Mouse (Mus musculus): Measurements from ENCODE around the gene Olfr652.

GRCm38 (mm10) chr7:104613655-104614054, 53.0 kb downstream of the Olfr652 start, which contains the start of gene Olfr656:
- no peak for TF ChIP-seq CTCF (IDR thresholded peaks at IDR 0.05)
- no peak for TF ChIP-seq EP300 (IDR thresholded peaks at IDR 0.05)

All from lung, postnatal 0 days (tissue).